ENCODE assay signal across 1 mouse cellular context in the genomic region with DNA sequence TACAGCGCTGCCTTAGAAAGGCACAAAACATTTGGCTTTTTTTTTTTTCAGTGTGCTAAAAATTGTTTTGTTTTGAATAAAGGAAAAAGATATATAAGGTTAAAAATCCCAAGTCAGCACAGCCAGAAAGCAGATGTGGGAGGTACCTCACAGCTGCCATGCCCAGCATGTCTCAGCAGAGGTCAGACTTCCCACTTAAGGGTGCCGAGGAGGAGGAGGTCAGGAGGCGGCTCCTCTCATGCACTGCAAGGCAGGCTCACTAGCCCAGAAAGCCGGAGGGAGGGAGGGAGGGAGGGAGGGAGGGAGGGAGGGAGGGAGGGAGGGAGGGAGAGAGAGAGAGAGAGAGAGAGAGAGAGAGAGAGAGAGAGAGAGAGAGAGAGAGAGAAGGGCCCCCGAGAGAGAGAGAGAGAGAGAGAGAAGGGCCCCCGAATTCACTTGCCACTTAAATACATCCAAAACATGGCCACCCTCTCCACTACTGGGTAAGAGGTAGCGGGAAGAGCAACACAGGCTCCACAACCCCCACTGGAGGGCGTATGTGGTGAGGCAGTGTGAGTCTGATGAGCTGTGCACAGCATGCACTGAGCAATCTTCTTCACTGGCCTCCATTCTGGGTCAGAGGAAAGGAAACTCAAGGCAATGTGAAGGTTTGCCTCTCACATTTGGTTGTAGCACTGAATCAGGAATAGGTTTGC.
TF ChIP-seq lines count a peak whose summit lies in the region.

No protein-coding gene starts in this region.

TF ChIP-seq in ES-E14, 5 proteins besides CTCF, POLR2A, EP300 and RAD21:
- TF ChIP-seq HCFC1 (IDR thresholded peaks at IDR 0.05; ENCODE audit: borderline replicate concordance, insufficient read depth, low read length) (no peak), ZNF384 (IDR thresholded peaks at IDR 0.05; ENCODE audit: low read depth, low read length) (no peak), CHD2 (IDR thresholded peaks at IDR 0.05; ENCODE audit: low read depth, low read length) (no peak), MAFK (IDR thresholded peaks at IDR 0.05; ENCODE audit: insufficient read depth, low read depth, low read length) (no peak), ZC3H11A (IDR thresholded peaks at IDR 0.05; ENCODE audit: borderline replicate concordance, low read depth, low read length) (no peak)
TF ChIP-seq in ES-E14: peak in this region for 0.
